Mouse (Mus musculus): ENCODE measurements around the gene Ccdc155. TPM values are rescaled to one million over a fixed set of nuclear protein-coding genes. Genes with fewer than 3 reads are reported as not detected.

Gene Ccdc155
- polyA plus RNA-seq, 2 experiments: 0.08 TPM; not detected in 1

DNA sequence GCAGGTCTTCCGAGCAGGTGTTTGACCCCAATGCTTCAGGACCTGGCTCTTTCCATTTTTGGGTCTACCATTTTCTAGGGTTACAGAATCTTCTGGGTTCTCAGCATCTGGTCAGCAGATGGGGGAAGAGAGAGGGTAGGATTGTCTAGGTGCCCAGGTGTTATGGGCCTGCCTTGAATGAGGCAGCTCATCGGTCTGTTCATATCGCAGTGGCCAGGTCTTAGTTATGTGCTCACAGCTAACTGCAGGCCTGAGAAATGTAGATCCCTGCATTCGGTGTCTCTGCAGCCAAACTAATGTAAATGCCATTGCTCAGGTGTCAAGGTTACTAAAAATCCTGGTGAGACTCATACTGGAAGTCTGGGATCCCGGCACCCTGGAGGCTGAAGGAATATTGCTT, 21.7 kb upstream of the Ccdc155 start:
- Histone ChIP-seq H3K4me1 (replicated peaks; ENCODE audit: control insufficient read depth in 2 of 2, insufficient read depth in 2 of 2, low read length in 1 of 2) (no peaks in the 10 kb centered on the region), H3K9ac (replicated peaks) (no peak overlapping the region), H3K4me2 (ENCODE audit: low read depth) (no peak overlapping the region), H3K9me3 (ENCODE audit: control insufficient read depth, low read length) (no peaks in the 10 kb centered on the region), H3K36me3 (replicated peaks; ENCODE audit: control insufficient read depth, insufficient read depth, low read depth) (no peaks in the 10 kb centered on the region), H3K27ac (no peak overlapping the region), H3K4me3 (ENCODE audit: insufficient read depth in 1 of 2, low read depth in 2 of 2, low read length in 2 of 2) (no peak overlapping the region), H3K27me3 (ENCODE audit: control insufficient read depth, insufficient read depth, low read length) (no peaks in the 10 kb centered on the region)
- 74% methylated on average over 5 of the region's 5 CpGs for WGBS (ENCODE audit: insufficient replicate concordance)
- ATAC-seq (ENCODE audit: insufficient read depth) (no peak), DNase-seq (ENCODE audit: low read depth in 3 of 3, low spot score in 3 of 3) (no peak)
- TF ChIP-seq CTCF (IDR thresholded peaks at IDR 0.05; ENCODE audit: low read depth) (no peak), EP300 (IDR thresholded peaks at IDR 0.05; ENCODE audit: low read depth) (no peak)

DNA sequence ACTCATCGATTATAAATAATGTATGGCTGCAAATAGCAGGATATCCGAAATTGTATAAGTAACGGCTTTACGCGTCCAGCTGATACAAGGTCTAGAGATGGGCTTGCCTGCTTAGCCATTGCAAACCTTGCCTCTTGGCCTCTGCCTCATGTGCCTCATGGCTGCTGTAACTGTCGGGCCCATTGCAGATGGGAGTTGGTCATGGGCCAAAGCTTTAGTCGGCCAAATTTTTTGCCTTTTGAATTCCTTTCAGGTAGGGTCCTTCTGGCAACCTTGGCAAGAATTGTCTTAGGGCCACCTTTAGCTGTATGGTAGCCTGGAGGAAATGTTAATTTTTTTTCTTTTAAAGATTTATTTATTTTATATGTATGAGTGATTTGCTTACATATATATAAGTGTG, 20.1 kb upstream of the Ccdc155 start:
- no peak overlapping the region for H3K9ac ChIP-seq (replicated peaks)
- ATAC-seq (ENCODE audit: insufficient read depth) (no peak), DNase-seq (ENCODE audit: low read depth in 3 of 3, low spot score in 3 of 3) (no peak)
- no peak overlapping the region for H3K4me2 ChIP-seq (ENCODE audit: low read depth)
- H3K27ac ChIP-seq: no peak overlapping the region
- H3K36me3 ChIP-seq (replicated peaks; ENCODE audit: control insufficient read depth, insufficient read depth, low read depth): no peaks in the 10 kb centered on the region
- no peaks in the 10 kb centered on the region for H3K9me3 ChIP-seq (ENCODE audit: control insufficient read depth, low read length)
- WGBS (ENCODE audit: insufficient replicate concordance): 80% methylated on average over 7 of the region's 7 CpGs
- TF ChIP-seq EP300 (IDR thresholded peaks at IDR 0.05; ENCODE audit: low read depth): no peak
- no peak for TF ChIP-seq CTCF (IDR thresholded peaks at IDR 0.05; ENCODE audit: low read depth)
- H3K4me3 ChIP-seq (ENCODE audit: insufficient read depth in 1 of 2, low read depth in 2 of 2, low read length in 2 of 2): no peak overlapping the region
- H3K27me3 ChIP-seq (ENCODE audit: control insufficient read depth, insufficient read depth, low read length): no peaks in the 10 kb centered on the region
- H3K4me1 ChIP-seq (replicated peaks; ENCODE audit: control insufficient read depth in 2 of 2, insufficient read depth in 2 of 2, low read length in 1 of 2): no peaks in the 10 kb centered on the region

DNA sequence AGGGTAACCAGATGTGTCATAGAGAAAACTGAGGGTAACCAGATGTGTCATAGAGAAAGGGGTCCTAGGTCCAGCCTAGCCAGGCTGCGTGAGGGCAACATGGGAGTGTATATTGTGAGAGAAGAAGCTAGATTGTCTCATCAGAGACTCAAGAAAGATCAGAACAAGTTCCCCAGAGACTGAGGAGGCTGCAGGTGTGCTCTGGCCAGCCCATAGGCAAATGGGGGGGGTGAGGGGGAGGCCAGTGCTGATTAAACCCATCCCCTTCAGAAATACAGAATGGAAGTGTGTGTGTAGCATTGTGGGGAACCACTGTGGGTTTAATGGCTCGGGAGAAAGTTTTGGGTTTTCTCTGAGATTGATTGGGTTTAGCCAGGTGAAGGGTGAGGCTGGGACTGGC, 17.0 kb upstream of the Ccdc155 start:
- TF ChIP-seq CTCF (IDR thresholded peaks at IDR 0.05; ENCODE audit: low read depth) (no peak), EP300 (IDR thresholded peaks at IDR 0.05; ENCODE audit: low read depth) (no peak)
- ATAC-seq (ENCODE audit: insufficient read depth) (no peak), DNase-seq (ENCODE audit: low read depth in 3 of 3, low spot score in 3 of 3) (no peak)
- H3K9ac ChIP-seq (replicated peaks): no peak overlapping the region
- H3K4me1 ChIP-seq (replicated peaks; ENCODE audit: control insufficient read depth in 2 of 2, insufficient read depth in 2 of 2, low read length in 1 of 2): no peaks in the 10 kb centered on the region
- H3K4me2 ChIP-seq (ENCODE audit: low read depth): no peak overlapping the region
- WGBS (ENCODE audit: insufficient replicate concordance): 31% methylated on average over 2 of the region's 2 CpGs
- H3K27ac ChIP-seq: no peak overlapping the region
- no peak overlapping the region for H3K4me3 ChIP-seq (ENCODE audit: insufficient read depth in 1 of 2, low read depth in 2 of 2, low read length in 2 of 2)
- H3K36me3 ChIP-seq (replicated peaks; ENCODE audit: control insufficient read depth, insufficient read depth, low read depth): no peaks in the 10 kb centered on the region
- H3K27me3 ChIP-seq (ENCODE audit: control insufficient read depth, insufficient read depth, low read length): peaks cover 4% of the 10 kb centered on the region; the same call in 1 of the 2 replicates
- H3K9me3 ChIP-seq (ENCODE audit: control insufficient read depth, low read length): no peaks in the 10 kb centered on the region

DNA sequence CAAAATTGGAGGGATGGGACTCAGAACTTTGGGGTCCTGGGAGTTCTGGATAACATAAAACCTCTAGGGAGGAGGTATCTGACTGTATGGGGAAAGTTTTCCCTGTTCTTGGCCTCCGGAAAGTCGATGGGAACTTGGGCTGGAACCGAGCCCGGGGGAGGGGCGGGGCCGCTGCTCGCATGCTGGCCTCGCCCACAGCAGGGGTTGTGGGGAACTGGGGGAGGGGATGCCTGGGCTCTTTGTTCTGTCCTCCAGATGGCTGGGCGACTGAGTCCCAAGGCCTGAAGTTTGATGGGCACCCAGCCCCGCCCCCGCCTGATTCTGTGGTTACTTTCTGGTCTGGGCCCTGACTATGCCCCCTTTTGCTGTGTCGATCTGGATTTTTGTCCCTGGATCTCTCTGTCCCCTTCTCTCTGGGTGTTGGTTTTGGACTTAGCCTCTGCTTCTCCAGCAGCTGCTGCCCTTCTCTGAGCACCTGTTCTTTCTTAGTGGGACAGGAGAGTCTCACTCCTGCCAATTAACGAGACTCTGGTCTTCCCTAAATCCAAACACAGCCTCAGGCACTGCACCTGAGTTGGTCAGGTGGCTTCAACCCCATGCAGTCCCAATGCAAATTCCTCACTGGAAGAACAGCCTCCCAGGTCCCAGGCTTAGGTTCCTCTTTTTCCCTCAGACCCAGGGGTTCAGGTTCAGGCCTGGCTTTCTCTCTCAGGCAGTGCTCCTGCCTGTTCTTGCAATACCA, 11.9 kb upstream of the Ccdc155 start:
- 5% methylated on average over 13 of the region's 13 CpGs for WGBS (ENCODE audit: insufficient replicate concordance)

DNA sequence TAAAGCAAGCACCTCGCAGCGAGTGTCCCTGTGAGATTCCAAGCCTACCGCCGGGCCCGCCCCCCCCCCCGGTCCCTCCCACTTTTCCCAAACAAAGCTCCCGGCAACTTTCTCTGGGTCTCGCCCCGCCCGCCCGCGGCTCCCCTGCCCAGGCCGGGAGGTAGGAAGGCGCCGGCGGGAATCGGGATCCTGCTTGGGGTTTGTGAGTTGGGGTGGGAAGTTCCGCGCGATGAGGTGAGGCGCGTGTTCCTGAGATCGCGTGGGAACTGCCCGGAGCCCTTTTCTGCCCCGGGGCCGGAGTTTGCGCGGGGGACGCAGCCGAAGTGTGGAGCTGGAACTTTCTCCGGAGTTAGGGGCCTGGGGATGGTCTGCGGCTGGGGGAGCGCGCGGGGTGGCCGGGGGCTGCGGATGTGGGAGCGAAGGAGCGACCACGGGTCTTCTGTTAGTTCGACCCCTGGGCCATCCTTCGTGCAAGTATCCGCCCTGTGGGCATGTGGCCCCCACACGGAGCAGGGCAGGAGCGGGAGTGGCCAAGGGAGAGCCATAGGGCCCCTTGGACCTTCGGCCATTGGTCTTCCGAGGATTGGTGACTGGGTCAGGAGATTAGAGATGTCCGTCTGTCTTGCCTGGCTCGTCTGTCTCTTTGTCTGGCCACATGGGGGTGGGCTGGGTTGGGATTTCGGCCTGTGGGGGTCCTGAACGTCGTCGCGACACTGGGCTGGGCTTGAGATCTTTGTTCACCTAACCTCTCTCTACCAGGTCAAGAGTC, 11.2 kb upstream of the Ccdc155 start, which contains the start of gene Tead2:
Gene Tead2 (plus strand): TSS at position 81 of the 769 bp plus-strand sequence.
- WGBS (ENCODE audit: insufficient replicate concordance): 4% methylated on average over 55 of the region's 55 CpGs
- ATAC-seq (ENCODE audit: insufficient read depth): no peak
- Histone ChIP-seq H3K4me2 (ENCODE audit: low read depth) (peak within 1 kb of the TSS; percentile 49), H3K9me3 (ENCODE audit: control insufficient read depth, low read length) (no peaks in the 10 kb centered on the region), H3K4me3 (ENCODE audit: insufficient read depth in 1 of 2, low read depth in 2 of 2, low read length in 2 of 2) (peak within 1 kb of the TSS; percentile 42 to 57), H3K27me3 (ENCODE audit: control insufficient read depth, insufficient read depth, low read length) (peaks cover 21% of the 10 kb centered on the region), H3K36me3 (replicated peaks; ENCODE audit: control insufficient read depth, insufficient read depth, low read depth) (no peaks in the 10 kb centered on the region), H3K27ac (no peak within 1 kb of the TSS), H3K4me1 (replicated peaks; ENCODE audit: control insufficient read depth in 2 of 2, insufficient read depth in 2 of 2, low read length in 1 of 2) (peaks cover 13 to 19% of the 10 kb centered on the region in 2 experiments), H3K9ac (replicated peaks) (peak within 1 kb of the TSS; percentile 29; the same call in 1 of the 2 replicates)
- DNase-seq (ENCODE audit: low read depth in 3 of 3, low spot score in 3 of 3): no peak
- TF ChIP-seq EP300 (IDR thresholded peaks at IDR 0.05; ENCODE audit: low read depth) (no peak), CTCF (IDR thresholded peaks at IDR 0.05; ENCODE audit: low read depth) (no peak)

More for the DNA sequence above, 11.9 kb upstream of the Ccdc155 start:
- peak overlapping the region; percentile 49 for H3K4me2 ChIP-seq (ENCODE audit: low read depth)
- ATAC-seq (ENCODE audit: insufficient read depth) (no peak), DNase-seq (ENCODE audit: low read depth in 3 of 3, low spot score in 3 of 3) (no peak)
- peak overlapping the region; percentile 42 to 57; a peak in 3 of 4 replicates for H3K4me3 ChIP-seq (ENCODE audit: insufficient read depth in 1 of 2, low read depth in 2 of 2, low read length in 2 of 2)
- peaks cover 6 to 11% of the 10 kb centered on the region in 2 experiments for H3K4me1 ChIP-seq (replicated peaks; ENCODE audit: control insufficient read depth in 2 of 2, insufficient read depth in 2 of 2, low read length in 1 of 2)
- no peaks in the 10 kb centered on the region for H3K36me3 ChIP-seq (replicated peaks; ENCODE audit: control insufficient read depth, insufficient read depth, low read depth)
- TF ChIP-seq EP300 (IDR thresholded peaks at IDR 0.05; ENCODE audit: low read depth) (no peak), CTCF (IDR thresholded peaks at IDR 0.05; ENCODE audit: low read depth) (no peak)
- no peak overlapping the region for H3K9ac ChIP-seq (replicated peaks)
- H3K27ac ChIP-seq: no peak overlapping the region
- peaks cover 21% of the 10 kb centered on the region for H3K27me3 ChIP-seq (ENCODE audit: control insufficient read depth, insufficient read depth, low read length)
- H3K9me3 ChIP-seq (ENCODE audit: control insufficient read depth, low read length): no peaks in the 10 kb centered on the region
